Mouse (Mus musculus) intestine, embryonic 16.5 days (tissue): ENCODE results near the gene Zbtb17. TPM values are rescaled to one million over a fixed set of nuclear protein-coding genes. Genes with fewer than 3 reads are reported as not detected.
A peak's percentile ranks its signal among the peaks of the same experiment; 100 is the strongest.

Source experiments
- ATAC-seq: fragments of 200-750 bp; cut with Nextera tagmentation; 2 replicates; pipeline ENCODE4 v1.8.0; 2017; ENCODE audit warnings: moderate TSS enrichment, moderate library complexity
- H3K27ac ChIP-seq: fragments of 300-500 bp; sonication (generic); 2 replicates; pipeline ENCODE4 v1.5.1; 2014; ENCODE audit warnings: mild to moderate bottlenecking, low read length
- H3K27me3 ChIP-seq: fragments of 300-500 bp; sonication (generic); replicated peaks from 2 replicates; pipeline ENCODE4 v1.6.1; 2014; ENCODE audit warnings: low read length, control low read depth, mixed read lengths; ENCODE audit not compliant: control insufficient read depth, insufficient read depth
- H3K36me3 ChIP-seq: fragments of 300-500 bp; sonication (generic); 2 replicates; pipeline ENCODE4 v1.6.1; 2014; ENCODE audit warnings: low read length, control low read depth; ENCODE audit not compliant: control insufficient read depth, insufficient read depth
- H3K4me1 ChIP-seq: fragments of 300-500 bp; sonication (generic); 2 replicates; pipeline ENCODE4 v1.6.1; 2014; ENCODE audit warnings: low read length, control low read depth, mixed read lengths; ENCODE audit not compliant: control insufficient read depth, insufficient read depth
- H3K4me2 ChIP-seq: fragments of 300-500 bp; sonication (generic); 2 replicates; pipeline ENCODE4 v1.6.1; 2014; ENCODE audit warnings: low read depth, low read length, control low read depth
- H3K4me3 ChIP-seq: fragments of 300-500 bp; sonication (generic); 2 replicates; pipeline ENCODE4 v1.5.1; 2014; ENCODE audit warnings: mild to moderate bottlenecking, low read length
- H3K9ac ChIP-seq: fragments of 300-500 bp; sonication (generic); 2 replicates; pipeline ENCODE4 v1.6.1; 2014; ENCODE audit warnings: low read depth, low read length
- H3K9me3 ChIP-seq: fragments of 300-500 bp; sonication (generic); 2 replicates; pipeline ENCODE4 v1.6.1; 2016; ENCODE audit warnings: low read length, control low read depth; ENCODE audit not compliant: control insufficient read depth
- WGBS: fragments of 180-500 bp; shearing (Covaris S2); extraction: QIAGEN DNeasy Blood & Tissue Kit; methylation state at CpG from one replicate; pipeline ENCODE4 v1.1.7; 2014; 5-methylcytosine and 5-hydroxymethylcytosine counted together
- polyA plus RNA-seq: library from polyadenylated mRNA; unstranded; fragments of >200 nt; fragmentation: Nextera tagmentation; extraction: Ambion mirVana; gene quantifications from 2 replicates; pipeline ENCODE4 v1.2.1, GENCODE M21; 2015

The Zbtb17 gene
- polyA plus RNA-seq, 1 experiment from 2014 or later = 27.2 TPM

- Histone ChIP-seq H3K4me3 (no peak overlapping the region), H3K4me2 (no peak overlapping the region), H3K9me3 (no peaks in the 10 kb centered on the region), H3K27ac (no peak overlapping the region), H3K36me3 (peaks cover 36% of the 10 kb centered on the region), H3K4me1 (peaks cover 5% of the 10 kb centered on the region; the same call in 1 of the 2 replicates), H3K9ac (no peak overlapping the region), H3K27me3 (no peaks in the 10 kb centered on the region)
- ATAC-seq = no peak
- 90% methylated on average over 34 of the region's 34 CpGs for WGBS
Observed at GRCm38 (mm10) chr4:141465512-141466288, 21.2 kb downstream of the Zbtb17 start.

DNA sequence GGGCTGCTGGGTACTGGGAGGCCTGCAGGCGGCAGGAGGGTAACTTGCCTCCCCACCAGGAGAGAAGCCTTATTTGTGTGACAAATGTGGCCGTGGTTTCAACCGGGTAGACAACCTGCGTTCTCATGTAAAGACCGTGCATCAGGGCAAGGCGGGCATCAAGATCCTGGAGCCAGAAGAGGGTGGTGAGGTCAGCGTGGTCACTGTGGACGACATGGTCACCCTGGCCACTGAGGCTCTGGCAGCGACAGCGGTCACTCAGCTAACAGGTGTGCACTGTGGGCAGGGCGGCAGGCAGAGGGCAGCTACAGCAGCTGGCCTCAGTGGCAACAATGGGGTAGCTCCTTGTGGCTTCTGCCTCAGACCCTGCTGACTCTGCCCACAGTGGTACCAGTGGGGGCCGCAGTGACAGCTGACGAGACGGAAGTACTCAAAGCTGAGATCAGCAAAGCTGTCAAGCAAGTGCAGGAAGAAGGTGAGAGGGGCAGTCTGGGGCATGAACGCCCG, 21.9 kb downstream of the Zbtb17 start:
- Histone ChIP-seq H3K9ac (no peak overlapping the region), H3K4me1 (peaks cover 5% of the 10 kb centered on the region; the same call in 1 of the 2 replicates), H3K27me3 (no peaks in the 10 kb centered on the region), H3K4me2 (no peak overlapping the region), H3K27ac (no peak overlapping the region), H3K9me3 (no peaks in the 10 kb centered on the region), H3K36me3 (peaks cover 39% of the 10 kb centered on the region), H3K4me3 (no peak overlapping the region)
- no peak for ATAC-seq
- WGBS = 90% methylated on average over 16 of the region's 16 CpGs

- no peak overlapping the region for H3K9ac ChIP-seq
- H3K27me3 ChIP-seq = no peaks in the 10 kb centered on the region
- no peak overlapping the region for H3K4me2 ChIP-seq
- H3K4me1 ChIP-seq = peaks cover 5% of the 10 kb centered on the region; the same call in 1 of the 2 replicates
- no peak overlapping the region for H3K27ac ChIP-seq
- no peak overlapping the region for H3K4me3 ChIP-seq
- no peaks in the 10 kb centered on the region for H3K9me3 ChIP-seq
- peaks cover 45% of the 10 kb centered on the region for H3K36me3 ChIP-seq
- no peak for ATAC-seq
- 81% methylated on average over 15 of the region's 15 CpGs for WGBS
Observed at GRCm38 (mm10) chr4:141466844-141467580, 22.6 kb downstream of the Zbtb17 start.

DNA sequence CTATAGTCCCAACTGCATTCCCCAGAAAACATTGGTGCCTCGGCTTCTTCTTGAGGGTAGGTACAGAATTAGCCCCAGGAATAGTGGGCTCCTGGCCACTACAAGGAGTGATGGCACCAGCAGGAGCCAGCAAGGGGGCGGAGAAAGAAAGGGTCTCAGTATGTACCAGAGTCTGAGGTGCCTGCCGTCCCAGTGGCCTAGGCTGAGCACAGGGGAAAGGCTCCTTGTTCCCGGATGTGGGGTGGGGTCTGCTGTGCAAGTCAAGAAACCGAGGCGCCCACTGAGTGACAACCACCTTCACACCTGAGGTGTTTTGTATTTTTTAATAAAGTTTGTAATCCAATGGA, 23.1 kb downstream of the Zbtb17 start:
- Histone ChIP-seq H3K4me2 (no peak overlapping the region), H3K9ac (no peak overlapping the region), H3K4me3 (no peak overlapping the region), H3K36me3 (peaks cover 51% of the 10 kb centered on the region), H3K4me1 (peaks cover 5% of the 10 kb centered on the region; the same call in 1 of the 2 replicates), H3K27ac (no peak overlapping the region), H3K27me3 (no peaks in the 10 kb centered on the region), H3K9me3 (no peaks in the 10 kb centered on the region)
- 84% methylated on average over 6 of the region's 6 CpGs for WGBS
- ATAC-seq = no peak

DNA sequence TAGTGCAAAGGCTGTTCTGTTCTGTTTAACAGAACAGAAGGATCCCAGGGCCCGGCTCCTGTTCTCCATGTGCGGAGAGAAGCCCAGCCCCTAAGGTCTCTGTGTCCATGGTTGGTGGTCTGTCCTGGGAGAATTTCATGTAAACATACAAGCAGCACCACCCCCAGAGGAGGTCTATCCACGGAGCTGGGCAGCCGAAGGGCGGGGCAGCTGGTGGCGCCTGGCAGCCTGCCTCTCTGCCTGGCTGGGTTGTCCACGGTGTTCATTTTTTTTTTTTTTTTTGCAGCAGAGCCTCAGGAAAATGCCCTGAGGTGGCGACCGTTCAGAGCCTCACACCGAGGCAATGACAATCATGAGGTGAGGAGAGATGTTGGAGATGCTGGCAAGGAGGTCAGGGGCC, 24.1 kb downstream of the Zbtb17 start:
- H3K27me3 ChIP-seq = no peaks in the 10 kb centered on the region
- 36% methylated on average over 10 of the region's 10 CpGs for WGBS
- 0 out of 2 replicates have a peak, but pooled peaks have one; percentile 36 for ATAC-seq
- H3K4me2 ChIP-seq = no peak overlapping the region
- H3K36me3 ChIP-seq = peaks cover 59% of the 10 kb centered on the region
- peaks cover 5% of the 10 kb centered on the region; the same call in 1 of the 2 replicates for H3K4me1 ChIP-seq
- H3K27ac ChIP-seq = no peak overlapping the region
- no peak overlapping the region; the same call in 1 of the 2 replicates for H3K9ac ChIP-seq
- H3K9me3 ChIP-seq = no peaks in the 10 kb centered on the region
- H3K4me3 ChIP-seq = no peak overlapping the region

DNA sequence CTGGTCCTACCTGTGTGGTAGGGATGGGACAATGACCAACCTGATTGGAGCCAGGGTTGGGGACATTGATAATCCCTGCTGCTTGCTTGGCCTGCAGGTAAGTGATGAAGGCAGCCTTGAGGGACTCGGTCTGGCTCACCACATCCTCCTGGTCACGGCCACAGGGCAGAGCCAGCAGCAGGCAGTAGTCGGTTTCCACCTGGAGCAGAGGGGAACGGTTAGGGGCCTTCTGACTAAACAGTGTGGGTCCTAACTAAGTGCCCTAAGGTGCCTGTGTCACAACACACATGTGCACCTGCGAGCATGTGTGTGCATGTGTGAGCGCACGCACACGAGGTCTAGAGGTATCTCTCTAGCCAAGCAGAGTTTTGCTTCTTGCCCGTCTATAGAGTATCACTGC, 24.9 kb downstream of the Zbtb17 start:
- H3K4me2 ChIP-seq = no peak overlapping the region

DNA sequence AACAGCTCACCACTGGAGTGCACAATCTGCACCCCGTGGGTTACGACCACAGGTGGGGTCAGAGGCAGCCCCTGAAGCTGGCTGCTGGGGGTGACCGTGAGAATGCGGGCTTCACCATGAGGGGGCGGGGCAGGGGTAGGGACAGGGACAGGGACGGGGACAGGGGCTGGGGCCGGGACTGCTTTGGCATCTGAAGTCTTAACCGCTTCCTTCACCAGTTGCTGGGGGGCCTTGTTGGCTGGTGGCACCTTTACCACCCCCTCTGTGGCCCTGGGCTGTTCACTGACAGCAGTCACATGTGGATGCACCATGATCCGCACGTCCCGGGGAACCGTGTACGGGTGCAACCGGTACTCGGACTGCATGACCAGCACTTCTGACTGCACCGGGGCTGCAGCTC, 27.0 kb downstream of the Zbtb17 start:
- Histone ChIP-seq H3K9me3 (no peaks in the 10 kb centered on the region), H3K27ac (no peak overlapping the region), H3K4me2 (no peak overlapping the region), H3K9ac (no peak overlapping the region), H3K27me3 (no peaks in the 10 kb centered on the region), H3K4me1 (peaks cover 13% of the 10 kb centered on the region), H3K4me3 (no peak overlapping the region), H3K36me3 (peaks cover 63% of the 10 kb centered on the region)
- 96% methylated on average over 16 of the region's 16 CpGs for WGBS
- ATAC-seq = no peak

More for the DNA sequence above, 24.9 kb downstream of the Zbtb17 start:
- Histone ChIP-seq H3K36me3 (peaks cover 65% of the 10 kb centered on the region), H3K27ac (no peak overlapping the region), H3K9ac (no peak overlapping the region), H3K4me3 (no peak overlapping the region), H3K4me1 (peaks cover 12% of the 10 kb centered on the region), H3K27me3 (no peaks in the 10 kb centered on the region), H3K9me3 (no peaks in the 10 kb centered on the region)
- ATAC-seq = no peak
- WGBS = 88% methylated on average over 9 of the region's 9 CpGs

DNA sequence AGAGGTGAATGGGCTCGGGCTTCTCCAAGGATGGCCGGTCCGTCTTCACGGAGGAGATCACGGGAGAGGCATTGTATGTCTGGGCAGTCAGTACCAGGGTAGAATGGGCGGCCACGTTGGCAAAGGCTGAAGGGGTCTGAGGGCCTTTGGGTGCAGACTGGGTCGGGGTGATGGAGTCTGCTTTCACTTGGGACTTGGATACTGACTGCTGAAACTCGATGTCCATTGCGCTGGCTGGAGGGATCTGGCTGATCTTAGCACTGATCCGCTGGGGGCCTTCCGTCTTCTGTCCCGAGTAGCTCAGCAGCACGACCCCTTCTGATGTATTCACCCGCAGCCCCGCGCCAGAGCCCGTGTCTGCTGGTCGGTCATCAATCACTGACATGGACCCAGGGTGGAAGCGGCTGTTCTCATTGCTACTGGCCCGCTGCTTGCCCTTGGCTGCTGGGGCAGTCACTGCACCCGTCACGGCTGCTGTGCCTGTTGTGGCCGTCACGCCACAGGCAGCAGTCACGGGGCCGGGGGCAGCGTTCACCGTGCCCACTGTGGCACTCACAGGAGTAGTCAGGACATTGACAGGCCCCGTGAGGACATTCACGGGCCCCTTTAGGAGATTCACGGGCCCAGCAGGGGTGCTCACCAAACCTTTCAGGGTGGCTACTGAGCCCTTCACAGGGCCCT, 28.3 kb downstream of the Zbtb17 start:
- Histone ChIP-seq H3K4me3 (no peak overlapping the region), H3K27ac (no peak overlapping the region), H3K27me3 (no peaks in the 10 kb centered on the region), H3K9me3 (no peaks in the 10 kb centered on the region), H3K9ac (no peak overlapping the region), H3K4me2 (no peak overlapping the region), H3K4me1 (peaks cover 13% of the 10 kb centered on the region), H3K36me3 (peaks cover 67% of the 10 kb centered on the region)
- 81% methylated on average over 32 of the region's 32 CpGs for WGBS
- ATAC-seq = no peak

GRCm38 (mm10) chr4:141474431-141474830, 30.0 kb downstream of the Zbtb17 start:
- Histone ChIP-seq H3K4me2 (no peak overlapping the region), H3K4me1 (peaks cover 8% of the 10 kb centered on the region; the same call in 1 of the 2 replicates), H3K27me3 (no peaks in the 10 kb centered on the region), H3K36me3 (peaks cover 73% of the 10 kb centered on the region), H3K4me3 (no peak overlapping the region), H3K27ac (no peak overlapping the region), H3K9me3 (no peaks in the 10 kb centered on the region), H3K9ac (no peak overlapping the region)
- WGBS = 86% methylated on average over 19 of the region's 19 CpGs
- ATAC-seq = no peak
